Mouse (Mus musculus) left cerebral cortex, adult 2 months (tissue): ENCODE measurements around the gene Pus10. TPM values are rescaled to one million over a fixed set of nuclear protein-coding genes. Genes with fewer than 3 reads are reported as not detected.

ENCODE experiments used
- DNase-seq, 2 experiments: peaks; one replicate each; pipeline ENCODE4 v3.0.0; 2021 to 2022; ENCODE audit warnings: low spot score in 2 of 2, mixed read lengths in 1 of 2; ENCODE audit errors: extremely low spot score in 1 of 2
- H3K27ac ChIP-seq: fragments of 200-600 bp; 2 replicates; pipeline ENCODE4 v1.8.1; 2022
- H3K4me3 ChIP-seq: fragments of 200-600 bp; 2 replicates; pipeline ENCODE4 v1.8.1; 2022
- CTCF ChIP-seq: fragments of 200-600 bp; IDR thresholded peaks from 2 replicates; pipeline ENCODE4 v1.8.1; 2022; ENCODE audit warnings: antibody characterized with exemption, mild to moderate bottlenecking, moderate library complexity
- intact Hi-C: fragments of 180-260 bp; cut with DNase I; formaldehyde crosslinking; loops from one replicate; pipeline ENCODE4 v1.15.1; 2025
- total RNA-seq, 2 experiments: library from RNA; stranded (reverse); gene quantifications; 2 replicates each; pipeline ENCODE4 v1.2.3; 2021

Pus10 gene
- total RNA-seq, 2 experiments from 2014 or later, result 16.6 to 19.4 TPM

DNA sequence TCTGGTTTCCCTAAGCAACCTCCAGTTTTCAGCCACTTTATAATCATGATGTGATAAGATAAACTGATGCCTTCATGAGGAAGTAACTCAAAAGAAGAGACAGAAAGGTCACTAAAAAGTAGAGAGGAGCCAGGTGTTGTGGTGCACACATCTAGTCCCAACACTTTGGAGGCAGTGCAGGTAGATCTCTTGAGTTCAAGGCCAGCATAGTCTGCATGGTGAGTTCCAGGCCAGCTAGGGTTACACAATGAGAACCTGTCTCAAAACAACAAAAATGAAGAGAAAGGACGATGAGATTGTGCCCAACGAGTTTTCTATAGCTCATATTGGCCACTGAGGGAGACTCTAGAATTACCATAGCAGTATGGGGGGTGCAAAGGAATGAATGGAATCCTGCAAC is 33.1 kb downstream of the Pus10 start:
- intact Hi-C loops, result no loop called here

GRCm38 (mm10) chr11:23699414-23700095 is 34.1 kb downstream of the Pus10 start:
- TF ChIP-seq CTCF, result no peak
- H3K4me3 ChIP-seq, result no peak overlapping the region
- no peak overlapping the region; the same call in 1 of the 2 replicates for H3K27ac ChIP-seq
- DNase-seq, result no peak
- intact Hi-C loops, result no loop called here

More for the DNA sequence above, 33.1 kb downstream of the Pus10 start:
- H3K4me3 ChIP-seq, result no peak overlapping the region
- TF ChIP-seq CTCF, result no peak
- DNase-seq, result no peak
- H3K27ac ChIP-seq, result no peak overlapping the region

GRCm38 (mm10) chr11:23701831-23702230 is 36.4 kb downstream of the Pus10 start:
- no peak for DNase-seq
- no peak overlapping the region for H3K27ac ChIP-seq
- no peak overlapping the region for H3K4me3 ChIP-seq
- no peak for TF ChIP-seq CTCF
- intact Hi-C loops, result no loop called here

DNA sequence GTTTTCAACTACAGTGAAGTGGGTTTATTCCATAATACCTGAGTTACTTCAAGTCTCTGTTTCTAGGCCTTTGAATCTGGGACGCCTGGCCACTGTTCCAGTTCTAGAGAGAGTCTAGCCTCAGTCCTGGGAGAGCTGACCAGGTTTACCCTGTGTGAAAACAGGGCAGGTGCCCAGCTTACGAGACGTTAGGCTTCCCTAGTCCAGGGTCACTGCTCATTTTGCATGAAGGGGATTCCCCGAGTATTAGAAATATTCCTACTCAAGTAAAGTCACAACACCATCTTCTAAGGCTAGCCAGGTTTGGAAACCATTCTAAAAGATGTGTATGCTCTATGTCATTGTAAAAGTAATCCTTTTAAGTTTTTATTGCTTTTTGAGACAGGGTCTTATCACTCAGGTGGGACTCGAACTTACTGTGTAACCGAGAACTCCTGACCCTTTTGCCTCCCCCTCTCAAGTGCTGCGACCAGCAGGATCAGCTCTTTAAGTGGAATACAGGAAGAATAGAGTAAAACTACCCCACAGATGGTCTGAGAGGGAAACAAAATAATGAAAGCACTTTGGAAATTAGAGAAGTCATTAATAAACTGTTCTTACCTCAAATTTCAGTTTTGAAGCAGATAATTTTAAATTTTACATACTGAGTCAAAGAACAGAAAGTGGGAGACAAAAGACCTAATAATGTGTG is 39.3 kb downstream of the Pus10 start:
- no peak overlapping the region for H3K4me3 ChIP-seq
- DNase-seq, result no peak
- TF ChIP-seq CTCF, result no peak
- intact Hi-C loops, result no loop called here
- H3K27ac ChIP-seq, result no peak overlapping the region

DNA sequence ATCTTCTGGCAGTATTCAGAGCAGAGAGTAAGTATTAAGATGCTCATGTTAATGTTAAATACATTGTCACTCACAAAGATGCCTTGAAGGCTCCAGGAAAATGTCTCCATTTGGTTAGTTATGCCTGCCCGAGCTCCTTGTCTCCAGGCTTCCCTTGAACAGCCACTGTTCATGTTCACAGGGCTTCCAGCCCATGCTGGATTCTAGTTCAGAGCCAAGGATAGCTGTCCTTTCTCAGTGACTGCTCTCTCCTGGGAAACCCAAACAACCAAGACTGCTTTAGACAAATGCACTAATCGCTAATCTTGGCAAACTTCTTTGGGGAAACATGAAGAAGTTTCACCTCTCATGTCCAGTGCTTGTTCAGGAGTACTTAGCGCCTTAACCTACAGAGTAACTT is 46.8 kb downstream of the Pus10 start:
- intact Hi-C loops, result no loop called here

GRCm38 (mm10) chr11:23718856-23719255 is 53.4 kb downstream of the Pus10 start:
- intact Hi-C loops, result no loop called here

More for the DNA sequence above, 46.8 kb downstream of the Pus10 start:
- Histone ChIP-seq H3K4me3 (no peak overlapping the region), H3K27ac (no peak overlapping the region)
- TF ChIP-seq CTCF, result no peak
- DNase-seq, result no peak

DNA sequence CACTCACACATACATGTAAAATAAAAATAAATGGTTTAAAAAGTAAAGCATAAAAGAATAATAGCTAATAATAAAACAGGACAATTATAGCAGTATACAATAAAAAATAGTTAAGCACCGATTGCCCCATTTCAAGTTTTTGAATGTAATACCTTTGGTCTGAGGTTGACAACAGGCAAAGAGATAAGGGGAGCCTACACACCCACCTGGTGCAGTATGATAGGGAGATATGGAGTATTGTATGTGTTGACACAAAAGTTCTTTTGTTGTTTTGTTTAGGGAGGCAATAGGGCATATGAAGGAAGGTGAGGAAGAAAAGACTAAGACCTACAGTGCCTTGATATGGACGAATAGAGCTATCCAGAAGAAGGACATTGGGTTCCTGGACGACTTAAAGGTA is 54.4 kb downstream of the Pus10 start:
- no peak for DNase-seq
- intact Hi-C loops, result no loop called here
- Histone ChIP-seq H3K27ac (no peak overlapping the region), H3K4me3 (no peak overlapping the region)
- no peak for TF ChIP-seq CTCF

More at GRCm38 (mm10) chr11:23718856-23719255, 53.4 kb downstream of the Pus10 start:
- H3K27ac ChIP-seq, result no peak overlapping the region
- no peak for TF ChIP-seq CTCF
- H3K4me3 ChIP-seq, result no peak overlapping the region
- no peak for DNase-seq

GRCm38 (mm10) chr11:23722326-23722725 is 56.9 kb downstream of the Pus10 start:
- intact Hi-C loops, result no loop called here
- TF ChIP-seq CTCF, result no peak
- no peak for DNase-seq
- Histone ChIP-seq H3K27ac (no peak overlapping the region), H3K4me3 (no peak overlapping the region)

- no peak overlapping the region for H3K4me3 ChIP-seq
- H3K27ac ChIP-seq, result no peak overlapping the region
- no peak for TF ChIP-seq CTCF
- intact Hi-C loops, result loop anchor here (5.0 kb wide), 1 partner anchor 141 kb away; no protein-coding TSS in a partner anchor
- no peak for DNase-seq
These were observed 60.4 kb downstream of the Pus10 start for GRCm38 (mm10) chr11:23725850-23726249.

DNA sequence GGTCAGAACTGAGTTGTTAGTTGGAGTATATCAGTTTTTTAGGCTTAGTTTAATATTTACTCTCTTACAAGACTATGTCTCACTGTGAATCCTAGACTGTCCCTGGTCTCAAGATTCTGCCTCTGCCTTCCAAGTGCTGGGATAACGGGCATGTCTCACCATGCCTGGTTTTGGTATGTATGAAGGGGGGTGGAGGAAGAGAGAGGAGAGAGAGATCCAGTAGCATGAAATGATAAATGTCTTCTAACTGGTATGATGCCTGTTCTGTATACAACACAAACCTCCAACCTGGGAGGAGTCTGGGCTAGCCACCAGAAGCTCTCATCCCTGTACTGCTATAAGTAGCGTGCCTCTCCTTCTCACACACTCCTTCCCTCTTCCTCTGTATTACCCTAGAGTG is 61.0 kb downstream of the Pus10 start:
- DNase-seq, result no peak
- no peak overlapping the region for H3K4me3 ChIP-seq
- no peak overlapping the region for H3K27ac ChIP-seq
- TF ChIP-seq CTCF, result no peak
- intact Hi-C loops, result loop anchor here (5.0 kb wide), 1 partner anchor 141 kb away; no protein-coding TSS in a partner anchor

GRCm38 (mm10) chr11:23728186-23728585 is 62.7 kb downstream of the Pus10 start:
- DNase-seq, result no peak
- no peak overlapping the region for H3K27ac ChIP-seq
- no peak for TF ChIP-seq CTCF
- intact Hi-C loops, result loop anchor here (5.0 kb wide), 1 partner anchor 139 kb away; no protein-coding TSS in a partner anchor
- no peak overlapping the region for H3K4me3 ChIP-seq

DNA sequence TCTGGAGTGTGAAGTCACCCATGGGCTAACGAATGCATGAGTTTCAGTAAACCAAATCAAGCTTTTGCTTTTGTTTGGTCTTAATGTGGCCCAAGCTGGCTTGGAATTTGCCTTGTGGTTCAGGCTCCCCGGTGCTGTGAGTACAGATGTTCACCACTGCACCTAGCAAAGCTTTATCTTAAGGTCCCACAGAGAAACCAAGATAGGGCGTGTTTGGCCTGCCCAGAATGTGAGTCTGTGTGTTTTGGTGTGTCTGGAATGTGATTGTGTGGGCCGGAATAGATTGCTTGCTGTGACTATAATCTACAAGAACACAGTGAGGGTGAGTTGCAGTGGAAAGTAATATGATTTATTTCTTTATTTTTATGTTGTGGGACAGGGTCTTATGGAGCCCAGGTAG is 64.6 kb downstream of the Pus10 start:
- H3K4me3 ChIP-seq, result no peak overlapping the region
- intact Hi-C loops, result no loop called here
- DNase-seq, result no peak
- no peak for TF ChIP-seq CTCF
- H3K27ac ChIP-seq, result no peak overlapping the region
